Mouse (Mus musculus): ENCODE results near the gene Selenom. TPM values are rescaled to one million over a fixed set of nuclear protein-coding genes. Genes with fewer than 3 reads are reported as not detected.
A peak's percentile ranks its signal among the peaks of the same experiment; 100 is the strongest.

Selenom gene
- total and polyA plus RNA-seq, 3 experiments = 4.1 to 33.0 (median 7.1) TPM

GRCm38 (mm10) chr11:3557852-3558251 lies 43.4 kb downstream of the Selenom start:
- dilution Hi-C loops (cut with MboI; ENCODE audit: extremely low pct_ligation_motif_present, extremely low pct_unique_long_range_greater_than_20kb, low sequenced_read_pairs) (no loop called here), in situ Hi-C loops (cut with MboI; ENCODE audit: low pct_ligation_motif_present, low pct_unique_long_range_greater_than_20kb, low sequenced_read_pairs) (no loop called here)
- Histone ChIP-seq H3K9ac (ENCODE audit: insufficient read depth, low read depth) (no peak overlapping the region), H3K4me3 (replicated peaks in 1 of 3; ENCODE audit: low read depth in 2 of 3, low read length in 2 of 3, poor library complexity in 1 of 3) (no peak overlapping the region), H3K27ac (ENCODE audit: insufficient read depth, low read depth) (no peak overlapping the region), H3K27me3 (replicated peaks) (no peaks in the 10 kb centered on the region), H3K79me2 (replicated peaks; ENCODE audit: control insufficient read depth, extremely low read depth, insufficient read depth, poor library complexity, severe bottlenecking) (no peaks in the 10 kb centered on the region), H3K9me3 (replicated peaks; ENCODE audit: low read length) (peaks cover 3% of the 10 kb centered on the region), H3K36me3 (replicated peaks in 1 of 2; ENCODE audit: control insufficient read depth in 1 of 2, insufficient read depth in 1 of 2, low read length in 1 of 2) (no peaks in the 10 kb centered on the region), H3K4me2 (ENCODE audit: insufficient read depth, low read depth, poor library complexity, severe bottlenecking) (no peak overlapping the region), H3K4me1 (ENCODE audit: control insufficient read depth in 1 of 2, insufficient read depth in 2 of 2) (no peaks in the 10 kb centered on the region)
- no peak for DNase-seq (ENCODE audit: extremely low read depth)
- TF ChIP-seq USF1 (IDR thresholded peaks at IDR 0.05; ENCODE audit: low read depth, low read length) (no peak), ZC3H11A (IDR thresholded peaks at IDR 0.05; ENCODE audit: low read depth, low read length) (no peak), MAZ (IDR thresholded peaks at IDR 0.05; ENCODE audit: low read depth, low read length) (no peak), MAX (IDR thresholded peaks at IDR 0.05; ENCODE audit: low read length) (no peak), ETS1 (conservative IDR thresholded peaks at IDR 0.05; ENCODE audit: low read depth, low read length) (no peak), JUN (IDR thresholded peaks at IDR 0.05; ENCODE audit: insufficient read depth, low read depth, low read length) (no peak), SMC3 (IDR thresholded peaks at IDR 0.05; ENCODE audit: low read depth, low read length) (no peak), TBP (conservative IDR thresholded peaks at IDR 0.05; ENCODE audit: low read depth, low read length) (no peak), KAT2A (IDR thresholded peaks at IDR 0.05; ENCODE audit: insufficient replicate concordance, low read length) (no peak), ELF1 (IDR thresholded peaks at IDR 0.05; ENCODE audit: low read depth, low read length) (no peak), MEF2A (IDR thresholded peaks at IDR 0.05; ENCODE audit: borderline replicate concordance, low read depth, low read length) (no peak), GABPA (IDR thresholded peaks at IDR 0.05; ENCODE audit: insufficient replicate concordance, low read depth, low read length) (no peak), MYC (IDR thresholded peaks at IDR 0.05; ENCODE audit: low read depth, low read length) (no peak), IRF4 (IDR thresholded peaks at IDR 0.05; ENCODE audit: low read depth, low read length) (no peak), MAFK (IDR thresholded peaks at IDR 0.05; ENCODE audit: insufficient replicate concordance, low read length) (no peak), CHD2 (IDR thresholded peaks at IDR 0.05; ENCODE audit: low read length) (no peak), UBTF (IDR thresholded peaks at IDR 0.05; ENCODE audit: low read depth, low read length) (no peak)

- no peak for DNase-seq (ENCODE audit: extremely low read depth)
- no peak overlapping the region for H3K9ac ChIP-seq (ENCODE audit: insufficient read depth, low read depth)
- H3K36me3 ChIP-seq (replicated peaks in 1 of 2; ENCODE audit: control insufficient read depth in 1 of 2, insufficient read depth in 1 of 2, low read length in 1 of 2) = no peaks in the 10 kb centered on the region
- dilution Hi-C loops (cut with MboI; ENCODE audit: extremely low pct_ligation_motif_present, extremely low pct_unique_long_range_greater_than_20kb, low sequenced_read_pairs) = no loop called here
- peaks cover 3% of the 10 kb centered on the region for H3K9me3 ChIP-seq (replicated peaks; ENCODE audit: low read length)
- TF ChIP-seq SIN3A (IDR thresholded peaks at IDR 0.05; ENCODE audit: low read length) = no peak
- TF ChIP-seq IRF4 (IDR thresholded peaks at IDR 0.05; ENCODE audit: low read depth, low read length) = no peak
- no peak for TF ChIP-seq UBTF (IDR thresholded peaks at IDR 0.05; ENCODE audit: low read depth, low read length)
- peak; percentile 33; the same call in 1 of the 2 replicates for TF ChIP-seq BHLHE40 (IDR thresholded peaks at IDR 0.05; ENCODE audit: low read depth, low read length)
- no peak for TF ChIP-seq PAX5 (IDR thresholded peaks at IDR 0.05; ENCODE audit: low read length)
- H3K4me2 ChIP-seq (ENCODE audit: insufficient read depth, low read depth, poor library complexity, severe bottlenecking) = no peak overlapping the region
- no peaks in the 10 kb centered on the region for H3K4me1 ChIP-seq (ENCODE audit: control insufficient read depth in 1 of 2, insufficient read depth in 2 of 2)
- no peak overlapping the region for H3K4me3 ChIP-seq (replicated peaks in 1 of 3; ENCODE audit: low read depth in 2 of 3, low read length in 2 of 3, poor library complexity in 1 of 3)
- H3K27me3 ChIP-seq (replicated peaks) = no peaks in the 10 kb centered on the region
- no peaks in the 10 kb centered on the region for H3K79me2 ChIP-seq (replicated peaks; ENCODE audit: control insufficient read depth, extremely low read depth, insufficient read depth, poor library complexity, severe bottlenecking)
- in situ Hi-C loops (cut with MboI; ENCODE audit: low pct_ligation_motif_present, low pct_unique_long_range_greater_than_20kb, low sequenced_read_pairs) = no loop called here
- no peak overlapping the region for H3K27ac ChIP-seq (ENCODE audit: insufficient read depth, low read depth)
Measured at GRCm38 (mm10) chr11:3560202-3560601, 45.7 kb downstream of the Selenom start.

Measured in CH12.LX (cell line).